Mouse (Mus musculus) liver, embryonic 14.5 days (tissue): ENCODE measurements around the gene Rac3.

Source experiments
- CTCF ChIP-seq: IDR thresholded peaks from 2 replicates; pipeline ENCODE4 v1.5.1; 2016; ENCODE audit warnings: antibody characterized with exemption, low read depth, control low read depth
- EP300 ChIP-seq: IDR thresholded peaks from 2 replicates; pipeline ENCODE4 v1.6.1; 2016; ENCODE audit warnings: antibody characterized with exemption, low read depth

DNA sequence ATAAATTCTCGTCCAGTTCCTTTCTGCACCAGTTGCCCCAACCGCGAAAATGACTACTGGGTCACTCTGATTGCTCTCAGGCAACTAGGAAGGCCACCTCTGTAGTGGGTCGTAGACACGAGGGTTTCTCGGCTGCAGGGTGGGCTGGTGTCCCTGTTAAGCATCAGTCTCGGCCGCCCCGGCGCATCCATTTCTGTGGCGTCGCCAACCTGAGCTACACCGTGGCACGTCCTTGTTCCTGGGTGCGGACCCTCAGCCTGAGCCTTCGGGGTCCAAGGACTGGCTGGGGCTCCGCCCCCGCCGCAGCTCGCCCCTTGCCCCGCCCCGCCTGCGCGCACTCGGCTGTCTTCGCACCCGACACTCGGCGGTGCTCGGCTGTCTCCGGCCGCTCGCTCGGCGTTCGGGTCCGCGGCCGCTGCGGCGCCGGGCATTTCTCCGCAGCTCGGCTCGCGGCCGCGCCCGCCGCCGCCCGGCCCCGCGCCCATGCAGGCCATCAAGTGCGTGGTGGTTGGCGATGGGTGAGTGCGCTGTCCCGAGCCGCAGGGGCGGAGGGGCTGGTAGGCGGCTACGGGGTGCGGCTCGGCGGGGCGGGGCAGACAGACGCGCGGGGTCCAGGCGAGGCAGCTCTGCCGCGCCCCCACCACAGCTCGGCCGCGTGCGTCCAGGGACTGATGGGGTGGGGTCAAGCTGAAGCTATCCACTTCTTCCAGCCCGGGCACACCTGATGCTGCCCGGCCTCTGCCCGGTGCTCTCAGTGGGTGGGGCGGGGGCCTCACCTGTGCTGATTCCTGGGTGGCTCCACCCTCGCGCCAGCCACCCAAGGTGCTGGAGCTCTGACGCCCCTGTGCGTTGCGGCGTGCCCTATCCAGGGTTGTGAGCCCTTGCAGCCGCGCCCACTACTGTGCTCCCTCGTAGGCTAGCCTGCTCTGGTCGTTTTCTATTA lies at the start of gene Rac3:
- TF ChIP-seq EP300 (no peak), CTCF (no peak)
